Mouse (Mus musculus) hindbrain, embryonic 12.5 days (tissue): Measurements from ENCODE around the gene Vrk2. TPM values are rescaled to one million over a fixed set of nuclear protein-coding genes. Genes with fewer than 3 reads are reported as not detected.
A peak's percentile ranks its signal among the peaks of the same experiment; 100 is the strongest.

Source experiments
- ATAC-seq: fragments of 200-750 bp; cut with Nextera tagmentation; 2 replicates; pipeline ENCODE4 v1.8.0; 2017; ENCODE audit warnings: moderate TSS enrichment; ENCODE audit not compliant: low FRiP score
- H3K27ac ChIP-seq: fragments of 300-500 bp; sonication (generic); 2 replicates; pipeline ENCODE4 v1.5.1; 2016; ENCODE audit warnings: mild to moderate bottlenecking
- H3K27me3 ChIP-seq: fragments of 300-500 bp; sonication (generic); 2 replicates; pipeline ENCODE4 v1.6.1; 2016; ENCODE audit warnings: mild to moderate bottlenecking
- H3K36me3 ChIP-seq: fragments of 300-500 bp; sonication (generic); 2 replicates; pipeline ENCODE4 v1.6.1; 2016; ENCODE audit warnings: mild to moderate bottlenecking
- H3K4me1 ChIP-seq: fragments of 300-500 bp; sonication (generic); 2 replicates; pipeline ENCODE4 v1.6.1; 2016
- H3K4me2 ChIP-seq: fragments of 300-500 bp; sonication (generic); replicated peaks from 2 replicates; pipeline ENCODE4 v1.6.1; 2016; ENCODE audit warnings: mild to moderate bottlenecking
- H3K4me3 ChIP-seq: fragments of 300-500 bp; sonication (generic); 2 replicates; pipeline ENCODE4 v1.5.1; 2016; ENCODE audit warnings: mild to moderate bottlenecking
- H3K9ac ChIP-seq: fragments of 300-500 bp; sonication (generic); 2 replicates; pipeline ENCODE4 v1.6.1; 2016; ENCODE audit warnings: mild to moderate bottlenecking, moderate library complexity
- H3K9me3 ChIP-seq: fragments of 300-500 bp; sonication (generic); replicated peaks from 2 replicates; pipeline ENCODE4 v1.6.1; 2016; ENCODE audit warnings: mild to moderate bottlenecking
- WGBS: fragments of 180-500 bp; shearing (Covaris S2); methylation state at CpG from one replicate; pipeline ENCODE4 v1.1.7; 2016; 5-methylcytosine and 5-hydroxymethylcytosine counted together
- polyA plus RNA-seq: library from polyadenylated mRNA; unstranded; fragments of >200 nt; fragmentation: Nextera tagmentation; extraction: Ambion mirVana; gene quantifications from 2 replicates; pipeline ENCODE4 v1.2.1, GENCODE M21; 2016

Gene Vrk2
- polyA plus RNA-seq, 1 experiment from 2014 or later = 11.1 TPM

DNA sequence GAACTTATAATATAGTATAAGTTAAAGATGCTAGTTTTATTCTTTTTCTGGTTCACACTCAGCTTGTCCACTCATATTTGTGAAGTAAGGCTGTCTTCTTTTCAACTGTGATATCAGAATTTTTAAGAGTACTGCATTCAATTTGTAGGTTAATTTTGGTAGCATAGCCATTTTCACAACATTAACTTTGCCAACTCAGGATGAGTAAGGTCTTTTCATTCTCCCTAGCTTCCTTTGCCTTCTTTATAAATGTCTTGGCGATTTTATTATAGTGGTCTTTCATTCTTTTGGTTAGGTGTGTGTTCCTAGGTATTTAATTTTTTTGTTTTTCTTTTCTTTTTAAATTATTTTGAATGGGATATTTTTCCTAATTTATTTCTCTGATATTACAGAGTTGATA, 143.2 kb downstream of the Vrk2 start:
- H3K36me3 ChIP-seq = no peaks in the 10 kb centered on the region

GRCm38 (mm10) chr11:26449789-26450188, 144.0 kb downstream of the Vrk2 start:
- H3K4me2 ChIP-seq = no peak overlapping the region
- no peaks in the 10 kb centered on the region for H3K36me3 ChIP-seq
- no peak overlapping the region for H3K27ac ChIP-seq
- 88% methylated on average over 3 of the region's 3 CpGs for WGBS
- H3K4me1 ChIP-seq = no peaks in the 10 kb centered on the region
- no peak overlapping the region for H3K4me3 ChIP-seq
- H3K9ac ChIP-seq = no peak overlapping the region
- no peak for ATAC-seq
- no peaks in the 10 kb centered on the region for H3K9me3 ChIP-seq
- no peaks in the 10 kb centered on the region for H3K27me3 ChIP-seq

More for the DNA sequence above, 143.2 kb downstream of the Vrk2 start:
- Histone ChIP-seq H3K27me3 (no peaks in the 10 kb centered on the region), H3K4me2 (no peak overlapping the region), H3K9ac (no peak overlapping the region), H3K4me3 (no peak overlapping the region), H3K27ac (no peak overlapping the region), H3K9me3 (no peaks in the 10 kb centered on the region), H3K4me1 (no peaks in the 10 kb centered on the region)
- WGBS = 88% methylated on average over 1 of the region's 1 CpGs
- no peak for ATAC-seq

- Histone ChIP-seq H3K9ac (no peak overlapping the region), H3K9me3 (no peaks in the 10 kb centered on the region), H3K4me1 (no peaks in the 10 kb centered on the region), H3K4me2 (no peak overlapping the region), H3K27me3 (no peaks in the 10 kb centered on the region), H3K36me3 (no peaks in the 10 kb centered on the region), H3K4me3 (no peak overlapping the region), H3K27ac (no peak overlapping the region)
- no peak for ATAC-seq
These were observed 149.4 kb downstream of the Vrk2 start for GRCm38 (mm10) chr11:26444374-26444773.

- H3K4me2 ChIP-seq = no peak overlapping the region
- no peaks in the 10 kb centered on the region for H3K9me3 ChIP-seq
- WGBS = 62% methylated on average over 1 of the region's 1 CpGs
- H3K36me3 ChIP-seq = no peaks in the 10 kb centered on the region
- H3K9ac ChIP-seq = no peak overlapping the region
- ATAC-seq = no peak
- no peak overlapping the region for H3K4me3 ChIP-seq
- H3K27ac ChIP-seq = no peak overlapping the region
- no peaks in the 10 kb centered on the region for H3K27me3 ChIP-seq
- no peaks in the 10 kb centered on the region for H3K4me1 ChIP-seq
These were observed 152.7 kb downstream of the Vrk2 start for GRCm38 (mm10) chr11:26441121-26441520.

- peak; percentile 63; the same call in 1 of the 2 replicates for ATAC-seq
- Histone ChIP-seq H3K4me2 (no peak overlapping the region), H3K4me3 (no peak overlapping the region), H3K36me3 (no peaks in the 10 kb centered on the region), H3K27ac (no peak overlapping the region), H3K9ac (no peak overlapping the region), H3K4me1 (no peaks in the 10 kb centered on the region), H3K9me3 (no peaks in the 10 kb centered on the region), H3K27me3 (no peaks in the 10 kb centered on the region)
- 70% methylated on average over 13 of the region's 13 CpGs for WGBS
These were observed 156.0 kb downstream of the Vrk2 start for GRCm38 (mm10) chr11:26437818-26438217.

DNA sequence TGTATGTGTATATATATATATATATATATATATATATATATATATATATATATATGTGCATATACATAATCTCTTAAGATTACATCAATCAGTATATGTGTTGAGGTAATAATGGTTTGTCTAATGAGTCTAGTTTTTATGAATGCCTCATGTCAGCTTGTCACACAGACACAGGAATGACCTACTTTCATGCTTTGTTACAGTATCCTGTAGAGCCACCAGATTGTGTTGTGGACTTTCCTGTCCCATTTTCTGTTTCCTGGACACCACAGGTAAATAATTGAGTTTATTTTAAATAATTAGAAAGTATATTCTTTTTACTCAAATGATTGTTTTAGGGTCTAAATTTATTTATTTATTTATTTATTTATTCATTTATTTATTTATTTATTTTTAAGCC, 159.6 kb downstream of the Vrk2 start:
- ATAC-seq = no peak
- no peak overlapping the region for H3K27ac ChIP-seq
- no peak overlapping the region for H3K9ac ChIP-seq
- no peaks in the 10 kb centered on the region for H3K36me3 ChIP-seq
- H3K4me1 ChIP-seq = no peaks in the 10 kb centered on the region
- H3K9me3 ChIP-seq = no peaks in the 10 kb centered on the region
- H3K4me3 ChIP-seq = no peak overlapping the region
- H3K4me2 ChIP-seq = no peak overlapping the region
- H3K27me3 ChIP-seq = no peaks in the 10 kb centered on the region

GRCm38 (mm10) chr11:26421472-26421871, 172.3 kb downstream of the Vrk2 start:
- WGBS = 90% methylated on average over 2 of the region's 2 CpGs
- ATAC-seq = no peak
- no peaks in the 10 kb centered on the region for H3K36me3 ChIP-seq

More at GRCm38 (mm10) chr11:26421472-26421871, 172.3 kb downstream of the Vrk2 start:
- H3K9ac ChIP-seq = no peak overlapping the region
- no peak overlapping the region for H3K4me2 ChIP-seq
- H3K4me3 ChIP-seq = no peak overlapping the region
- H3K4me1 ChIP-seq = no peaks in the 10 kb centered on the region
- H3K27ac ChIP-seq = no peak overlapping the region
- no peaks in the 10 kb centered on the region for H3K27me3 ChIP-seq
- H3K9me3 ChIP-seq = no peaks in the 10 kb centered on the region

Other genes with a start within 250 kb of the Vrk2 start
- gene Fancl, start 207.9 kb downstream of the Vrk2 start, polyA plus RNA-seq = 16.1 and 18.4 TPM in 2 replicates
- not detected in 2 replicates for gene Gm6899, start 758 bp downstream of the Vrk2 start, polyA plus RNA-seq